Mouse (Mus musculus) myocyte (in vitro differentiated cells): Measurements from ENCODE around the gene Msh4. TPM values are rescaled to one million over a fixed set of nuclear protein-coding genes. Genes with fewer than 3 reads are reported as not detected.

Source experiments
- H3K27me3 ChIP-seq: one replicate; pipeline ENCODE4 v1.6.1; 2011; ENCODE audit not compliant: control insufficient read depth, insufficient read depth, insufficient read length
- H3K36me3 ChIP-seq: one replicate; pipeline ENCODE4 v1.6.1; 2011; ENCODE audit not compliant: control insufficient read depth, insufficient read depth
- H3K4me2 ChIP-seq: one replicate; pipeline ENCODE4 v1.6.1; 2011; ENCODE audit warnings: low read depth, control low read depth
- H3K4me3 ChIP-seq: one replicate; pipeline ENCODE4 v1.5.1; 2011; ENCODE audit warnings: mild to moderate bottlenecking, control low read depth, moderate library complexity
- H3K79me2 ChIP-seq: one replicate; pipeline ENCODE4 v1.6.1; 2011; ENCODE audit not compliant: control insufficient read depth, insufficient read depth
- H3ac ChIP-seq: one replicate; pipeline ENCODE4 v1.6.1; 2011; ENCODE audit not compliant: control insufficient read depth, insufficient read length
- CEBPB ChIP-seq: IDR thresholded peaks from 2 replicates; pipeline ENCODE4 v1.6.1; 2011; ENCODE audit warnings: mild to moderate bottlenecking, moderate library complexity; ENCODE audit not compliant: poor library complexity, insufficient read depth, severe bottlenecking
- E2F4 ChIP-seq: IDR thresholded peaks from one replicate; pipeline ENCODE4 v1.6.1; 2011; ENCODE audit warnings: mild to moderate bottlenecking, control low read depth, moderate library complexity; ENCODE audit not compliant: insufficient read depth
- MAX ChIP-seq: IDR thresholded peaks from one replicate; pipeline ENCODE4 v1.6.1; 2011; ENCODE audit warnings: low read depth, mild to moderate bottlenecking, control low read depth
- MYOD1 ChIP-seq, 3 experiments: IDR thresholded peaks; one replicate each; pipeline ENCODE4 v1.6.1; 2011; ENCODE audit warnings: control low read depth in 2 of 3, low read depth in 2 of 3, mild to moderate bottlenecking in 2 of 3, moderate library complexity in 1 of 3; ENCODE audit not compliant: insufficient read length in 2 of 3, control insufficient read depth in 1 of 3
- MYOG ChIP-seq, 3 experiments: IDR thresholded peaks; one replicate each; pipeline ENCODE4 v1.6.1; 2011; ENCODE audit warnings: control low read depth in 2 of 3, low read depth in 2 of 3, mild to moderate bottlenecking in 2 of 3; ENCODE audit not compliant: insufficient read length in 2 of 3, control insufficient read depth in 1 of 3, insufficient read depth in 1 of 3
- POLR2A ChIP-seq: IDR thresholded peaks from one replicate; pipeline ENCODE4 v1.6.1; 2011; ENCODE audit warnings: low read depth, mild to moderate bottlenecking, control low read depth, moderate library complexity; ENCODE audit not compliant: insufficient read length
- POLR2AphosphoS2 ChIP-seq: IDR thresholded peaks from one replicate; pipeline ENCODE4 v1.6.1; 2011; ENCODE audit warnings: low read depth, control low read depth; ENCODE audit not compliant: insufficient read length
- REST ChIP-seq: IDR thresholded peaks from one replicate; pipeline ENCODE4 v1.6.1; 2011; ENCODE audit warnings: mild to moderate bottlenecking, control low read depth, moderate library complexity; ENCODE audit not compliant: insufficient read depth, insufficient read length
- SRF ChIP-seq: IDR thresholded peaks from one replicate; pipeline ENCODE4 v1.6.1; 2011; ENCODE audit warnings: low read depth; ENCODE audit not compliant: control insufficient read depth, insufficient read length
- TCF12 ChIP-seq: IDR thresholded peaks from one replicate; pipeline ENCODE4 v1.6.1; 2011; ENCODE audit warnings: mild to moderate bottlenecking, control low read depth; ENCODE audit not compliant: poor library complexity, insufficient read depth, severe bottlenecking
- TCF3 ChIP-seq: IDR thresholded peaks from one replicate; pipeline ENCODE4 v1.6.1; 2011; ENCODE audit warnings: low read depth, control low read depth; ENCODE audit not compliant: insufficient read length
- USF1 ChIP-seq: IDR thresholded peaks from one replicate; pipeline ENCODE4 v1.6.1; 2011; ENCODE audit warnings: low read depth, mild to moderate bottlenecking, control low read depth, moderate library complexity
- polyA plus RNA-seq: library from polyadenylated mRNA; unstranded; fragments of >200 nt; fragmentation: generic; extraction: Trizol; gene quantifications from one replicate; pipeline ENCODE4 v1.2.1, GENCODE M21; 2012; ENCODE audit warnings: missing spikeins

Gene Msh4
- polyA plus RNA-seq, 1 experiment, result 0.02 TPM

DNA sequence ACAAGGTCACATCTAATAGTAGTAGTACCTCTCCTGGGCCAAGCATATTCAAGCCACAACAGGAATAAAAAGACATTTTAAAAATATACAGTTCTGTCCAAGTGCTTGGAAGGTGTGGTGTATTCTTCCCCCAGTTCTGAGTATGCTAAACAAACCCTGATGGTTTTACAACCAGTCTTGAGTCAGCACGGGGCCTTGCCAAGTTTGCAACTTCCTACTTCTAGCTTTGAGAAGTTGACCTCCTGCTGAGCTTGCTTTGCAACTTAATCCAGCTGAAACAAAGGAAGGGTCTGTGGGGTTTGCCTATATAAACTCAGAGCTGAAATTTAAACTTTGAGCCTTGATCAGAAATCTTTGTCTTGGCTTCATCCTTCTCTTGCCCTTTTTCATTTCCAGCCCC lies 11.3 kb upstream of the Msh4 start:
- Histone ChIP-seq H3K27me3 (no peaks in the 10 kb centered on the region), H3ac (no peak overlapping the region), H3K36me3 (no peaks in the 10 kb centered on the region), H3K79me2 (peaks cover 4% of the 10 kb centered on the region), H3K4me2 (no peak overlapping the region), H3K4me3 (no peak overlapping the region)
- TF ChIP-seq TCF3 (no peak), POLR2AphosphoS2 (no peak), MAX (no peak), MYOG (IDR thresholded peaks at IDR 0.05; ENCODE audit: control insufficient read depth in 1 of 3, insufficient read depth in 1 of 3, insufficient read length in 2 of 3, low read depth in 2 of 3) (no peak), REST (no peak), CEBPB (no peak), E2F4 (no peak), SRF (no peak), USF1 (no peak), MYOD1 (IDR thresholded peaks at IDR 0.05; ENCODE audit: control insufficient read depth in 1 of 3, insufficient read length in 2 of 3, low read depth in 2 of 3) (no peak), TCF12 (no peak), POLR2A (no peak)

DNA sequence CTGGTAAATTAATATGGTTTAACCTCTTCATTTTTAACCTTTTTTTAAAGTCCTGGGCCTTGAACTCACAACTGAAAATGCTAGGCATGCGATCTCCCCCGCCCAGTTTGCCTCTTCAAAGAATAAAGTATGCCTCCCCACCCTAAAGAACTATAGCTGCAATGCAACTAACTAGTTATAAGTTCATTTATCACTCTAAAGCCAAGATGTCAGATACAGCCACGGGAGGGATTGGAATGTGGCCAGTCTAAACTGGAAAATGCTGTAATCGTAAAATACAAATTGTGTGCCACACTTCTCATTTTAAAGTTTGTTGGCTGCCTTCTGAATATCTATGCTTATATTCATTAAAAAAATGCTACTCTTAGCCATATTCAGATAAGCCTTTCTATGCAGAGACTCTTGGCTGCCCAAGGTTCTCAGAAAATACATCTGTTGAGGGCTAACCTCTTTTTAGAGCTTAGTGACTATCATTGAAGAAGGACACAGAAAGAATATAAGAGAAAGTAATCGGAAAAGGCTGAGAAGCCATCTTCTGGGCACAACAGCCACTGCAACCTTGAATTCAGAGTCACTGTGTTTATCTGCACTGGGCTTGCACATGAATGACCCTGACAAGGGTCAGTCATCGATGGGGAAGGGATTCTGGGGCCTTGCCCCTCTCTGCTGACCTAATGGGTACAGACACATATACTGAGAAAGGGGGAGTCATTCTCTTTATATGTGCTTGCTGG lies 7.7 kb upstream of the Msh4 start:
- H3K4me3 ChIP-seq, result peak overlapping the region; percentile 80
- peaks cover 40% of the 10 kb centered on the region for H3K79me2 ChIP-seq
- H3K27me3 ChIP-seq, result no peaks in the 10 kb centered on the region
- peak overlapping the region; percentile 87 for H3K4me2 ChIP-seq
- TF ChIP-seq POLR2AphosphoS2 (no peak), SRF (no peak)
- peaks cover 25% of the 10 kb centered on the region for H3K36me3 ChIP-seq
- no peak overlapping the region for H3ac ChIP-seq

DNA sequence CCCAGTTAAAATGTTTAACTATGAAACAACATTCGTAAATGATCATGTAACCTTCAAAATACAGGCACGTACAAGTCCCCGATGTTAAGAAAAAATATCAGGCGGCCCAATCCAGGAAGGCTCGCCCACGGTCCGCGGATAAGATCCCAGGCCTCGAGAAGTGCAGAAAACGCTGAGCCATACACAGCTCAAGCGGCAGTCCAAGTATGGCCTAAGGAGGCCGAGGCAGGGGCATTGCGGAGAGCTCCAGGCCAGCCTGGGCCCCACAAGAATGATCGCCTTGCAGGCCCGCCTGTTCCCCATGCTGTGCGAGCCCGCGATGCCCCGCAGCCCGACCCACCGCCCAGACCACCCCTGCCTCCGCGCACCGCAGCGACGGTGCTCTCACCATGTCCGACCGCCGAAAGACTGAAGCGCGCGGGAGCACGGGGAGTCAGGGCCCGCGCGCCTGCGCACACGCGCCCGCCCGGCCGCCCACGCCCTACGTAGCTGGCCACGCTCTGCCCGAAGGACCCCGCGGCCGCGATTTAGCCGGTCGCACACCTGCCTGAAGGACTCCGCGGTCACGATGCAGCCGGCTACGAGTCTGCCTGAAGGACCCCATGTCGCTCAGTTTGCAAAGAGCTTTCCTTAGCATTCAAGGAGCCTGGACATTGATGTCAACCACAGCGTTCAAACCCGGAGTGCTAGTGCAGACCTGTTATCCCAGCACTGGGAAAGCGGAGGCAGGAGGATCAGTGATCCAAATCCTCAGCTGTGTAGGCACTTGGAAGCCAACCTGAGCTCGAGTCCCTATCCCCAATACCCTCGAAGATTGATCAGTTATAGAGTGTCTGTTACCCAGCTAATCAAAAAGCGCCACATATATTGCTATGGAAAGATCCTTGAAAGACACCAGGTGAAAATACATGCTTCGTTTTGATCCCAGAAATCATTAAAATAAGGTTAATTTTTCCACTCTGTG lies 6.9 kb upstream of the Msh4 start, which contains the start of gene Rabggtb:
Gene Rabggtb, minus strand, starts transcription at position 464 of the 964 bp plus-strand sequence.
- Histone ChIP-seq H3K27me3 (no peaks in the 10 kb centered on the region), H3K79me2 (peaks cover 48% of the 10 kb centered on the region), H3ac (peak within 1 kb of the TSS; percentile 93), H3K4me2 (peak within 1 kb of the TSS; percentile 91), H3K4me3 (peak within 1 kb of the TSS; percentile 80), H3K36me3 (peaks cover 33% of the 10 kb centered on the region)
- no peak for TF ChIP-seq TCF12
- peak; percentile 59 for TF ChIP-seq REST
- peak in 2 of 3 experiments; percentile 25 to 35 for TF ChIP-seq MYOD1 (IDR thresholded peaks at IDR 0.05; ENCODE audit: control insufficient read depth in 1 of 3, insufficient read length in 2 of 3, low read depth in 2 of 3)
- TF ChIP-seq SRF, result peak; percentile 66
- TF ChIP-seq E2F4, result peak; percentile 60
- peak; percentile 2 for TF ChIP-seq TCF3
- TF ChIP-seq POLR2A, result peak; percentile 100
- TF ChIP-seq MAX, result peak; percentile 96
- TF ChIP-seq MYOG (IDR thresholded peaks at IDR 0.05; ENCODE audit: control insufficient read depth in 1 of 3, insufficient read depth in 1 of 3, insufficient read length in 2 of 3, low read depth in 2 of 3), result peak in 1 of 3 experiments; percentile 51
- peak; percentile 97 for TF ChIP-seq POLR2AphosphoS2
- TF ChIP-seq CEBPB, result no peak
- TF ChIP-seq USF1, result no peak

DNA sequence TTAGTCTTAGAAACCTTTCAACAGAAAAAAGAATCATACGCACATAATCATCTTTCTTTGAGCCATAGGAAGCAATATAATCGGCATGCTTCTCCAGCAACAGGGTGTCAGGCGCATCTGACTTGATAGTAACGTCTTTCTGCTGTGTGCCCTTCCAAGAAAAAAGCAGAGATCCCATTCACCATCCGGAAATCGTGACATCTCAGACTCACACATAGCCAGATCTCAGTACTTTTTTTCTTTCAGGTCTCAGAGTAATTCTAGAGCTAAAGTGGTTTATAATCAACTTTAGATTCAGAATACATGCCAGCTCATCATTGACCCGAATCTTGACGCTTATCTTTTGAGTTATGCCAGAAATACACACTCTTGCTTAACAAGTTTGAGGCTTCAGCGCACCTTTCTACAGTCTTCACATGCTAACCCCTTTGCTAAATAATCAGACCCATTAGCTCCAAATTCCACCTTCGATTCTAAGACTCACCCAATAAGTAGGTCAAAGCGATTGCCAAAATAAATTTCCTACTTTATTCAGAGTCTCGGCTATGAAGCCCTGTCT lies 6.0 kb upstream of the Msh4 start:
- H3K4me2 ChIP-seq, result peak overlapping the region; percentile 91
- peaks cover 42% of the 10 kb centered on the region for H3K36me3 ChIP-seq
- H3K79me2 ChIP-seq, result peaks cover 54% of the 10 kb centered on the region
- peak overlapping the region; percentile 80 for H3K4me3 ChIP-seq
- H3K27me3 ChIP-seq, result no peaks in the 10 kb centered on the region
- peak overlapping the region; percentile 93 for H3ac ChIP-seq
- no peak for TF ChIP-seq MYOG (IDR thresholded peaks at IDR 0.05; ENCODE audit: control insufficient read depth in 1 of 3, insufficient read depth in 1 of 3, insufficient read length in 2 of 3, low read depth in 2 of 3)
- TF ChIP-seq POLR2AphosphoS2, result no peak
- no peak for TF ChIP-seq MAX
- TF ChIP-seq SRF, result no peak
- TF ChIP-seq TCF12, result no peak
- no peak for TF ChIP-seq USF1
- peak; percentile 12 for TF ChIP-seq POLR2A
